Mouse (Mus musculus) MEL (cell line): ENCODE data around the gene Garnl3. TPM values are rescaled to one million over a fixed set of nuclear protein-coding genes. Genes with fewer than 3 reads are reported as not detected.

Experiments used
- DNase-seq: peaks from one replicate; pipeline ENCODE4 v3.0.0; 2011; ENCODE audit warnings: low read depth, low spot score
- H3K27ac ChIP-seq: 2 replicates; pipeline ENCODE4 v1.5.1; 2012; ENCODE audit warnings: low read depth, mild to moderate bottlenecking, control low read depth, low read length, moderate library complexity; ENCODE audit not compliant: control insufficient read depth
- H3K27me3 ChIP-seq, 2 experiments: fragments of 150-350 bp in 1 of 2; sonication (generic) in 1 of 2; 2 replicates each; pipeline ENCODE4 v1.6.1; 2012; ENCODE audit warnings: low read length in 2 of 2, mild to moderate bottlenecking in 2 of 2, improper control_type of control experiment in 1 of 2, moderate library complexity in 1 of 2; ENCODE audit not compliant: insufficient read depth in 2 of 2, control insufficient read depth in 1 of 2
- H3K36me3 ChIP-seq, 2 experiments: 2 replicates each; pipeline ENCODE4 v1.6.1; 2012 to 2014; ENCODE audit warnings: low read length in 2 of 2, improper control_type of control experiment in 1 of 2, inconsistent platforms in 1 of 2, mild to moderate bottlenecking in 1 of 2; ENCODE audit not compliant: insufficient read depth in 2 of 2, control insufficient read depth in 1 of 2
- H3K4me1 ChIP-seq, 2 experiments: fragments of 150-350 bp in 1 of 2; sonication (generic) in 1 of 2; 2 replicates each; pipeline ENCODE4 v1.6.1; 2012; ENCODE audit warnings: low read length in 2 of 2, improper control_type of control experiment in 1 of 2, mild to moderate bottlenecking in 1 of 2; ENCODE audit not compliant: insufficient read depth in 2 of 2, control insufficient read depth in 1 of 2
- H3K4me3 ChIP-seq, 2 experiments: fragments of 150-350 bp in 1 of 2; sonication (generic) in 1 of 2; 2 replicates each; pipeline ENCODE4 v1.5.1; 2012; ENCODE audit warnings: low read depth in 2 of 2, low read length in 2 of 2, mild to moderate bottlenecking in 2 of 2, moderate library complexity in 2 of 2, control low read depth in 1 of 2, improper control_type of control experiment in 1 of 2; ENCODE audit not compliant: control insufficient read depth in 1 of 2, insufficient read depth in 1 of 2
- H3K79me2 ChIP-seq: 2 replicates; pipeline ENCODE4 v1.6.1; 2012; ENCODE audit warnings: mild to moderate bottlenecking, low read length, moderate library complexity; ENCODE audit not compliant: control insufficient read depth, poor library complexity, insufficient read depth
- H3K9ac ChIP-seq: 2 replicates; pipeline ENCODE4 v1.6.1; 2012; ENCODE audit warnings: low read depth, mild to moderate bottlenecking, control low read depth, low read length, moderate library complexity; ENCODE audit not compliant: control insufficient read depth, poor library complexity, severe bottlenecking
- H3K9me3 ChIP-seq: fragments of 150-350 bp; sonication (generic); replicated peaks from 2 replicates; pipeline ENCODE4 v1.6.1; 2012; ENCODE audit warnings: mild to moderate bottlenecking, low read length, improper control_type of control experiment, moderate library complexity; ENCODE audit not compliant: insufficient read depth
- BHLHE40 ChIP-seq: IDR thresholded peaks from 2 replicates; pipeline ENCODE4 v1.6.1; 2012; ENCODE audit warnings: low read depth, mild to moderate bottlenecking, inconsistent platforms, low read length, improper control_type of control experiment, borderline replicate concordance
- CHD1 ChIP-seq: IDR thresholded peaks from 2 replicates; pipeline ENCODE4 v1.6.1; 2012; ENCODE audit warnings: low read depth, mild to moderate bottlenecking, inconsistent platforms, low read length, improper control_type of control experiment
- CHD2 ChIP-seq: IDR thresholded peaks from 2 replicates; pipeline ENCODE4 v1.6.1; 2011; ENCODE audit warnings: low read length, improper control_type of control experiment
- E2F4 ChIP-seq: IDR thresholded peaks from 2 replicates; pipeline ENCODE4 v1.6.1; 2011; ENCODE audit warnings: low read depth, low read length, improper control_type of control experiment, borderline replicate concordance
- ELF1 ChIP-seq: IDR thresholded peaks from 2 replicates; pipeline ENCODE4 v1.6.1; 2014; ENCODE audit warnings: low read depth, mild to moderate bottlenecking, inconsistent platforms, low read length, improper control_type of control experiment, moderate library complexity
- ETS1 ChIP-seq: IDR thresholded peaks from 2 replicates; pipeline ENCODE4 v1.6.1; 2012; ENCODE audit warnings: low read depth, mild to moderate bottlenecking, inconsistent platforms, low read length, improper control_type of control experiment, moderate library complexity
- GABPA ChIP-seq: IDR thresholded peaks from 2 replicates; pipeline ENCODE4 v1.6.1; 2012; ENCODE audit warnings: low read depth, mild to moderate bottlenecking, inconsistent platforms, low read length, improper control_type of control experiment, moderate library complexity
- GATA1 ChIP-seq: IDR thresholded peaks from 2 replicates; pipeline ENCODE4 v1.6.1; 2011; ENCODE audit warnings: low read depth, low read length, improper control_type of control experiment
- HCFC1 ChIP-seq: IDR thresholded peaks from 2 replicates; pipeline ENCODE4 v1.6.1; 2012; ENCODE audit warnings: low read depth, mild to moderate bottlenecking, inconsistent platforms, low read length, improper control_type of control experiment, moderate library complexity
- KAT2A ChIP-seq: conservative IDR thresholded peaks from 2 replicates; pipeline ENCODE4 v1.6.1; 2012; ENCODE audit warnings: low read depth, low read length, improper control_type of control experiment, inconsistent platforms
- MAFK ChIP-seq: IDR thresholded peaks from 2 replicates; pipeline ENCODE4 v1.6.1; 2011; ENCODE audit warnings: low read depth, mild to moderate bottlenecking, low read length, improper control_type of control experiment, borderline replicate concordance
- MAZ ChIP-seq: IDR thresholded peaks from 2 replicates; pipeline ENCODE4 v1.6.1; 2012; ENCODE audit warnings: low read depth, mild to moderate bottlenecking, inconsistent platforms, low read length, improper control_type of control experiment
- MYC ChIP-seq: IDR thresholded peaks from 2 replicates; pipeline ENCODE4 v1.6.1; 2011; ENCODE audit warnings: low read depth, mild to moderate bottlenecking, low read length, improper control_type of control experiment, moderate library complexity
- NELFE ChIP-seq: IDR thresholded peaks from 2 replicates; pipeline ENCODE4 v1.6.1; 2011; ENCODE audit warnings: low read depth, low read length, improper control_type of control experiment
- POLR2A ChIP-seq, 2 experiments: IDR thresholded peaks; 2 replicates each; pipeline ENCODE4 v1.6.1; 2011 to 2012; ENCODE audit warnings: low read length in 2 of 2, mild to moderate bottlenecking in 2 of 2, control low read depth in 1 of 2, improper control_type of control experiment in 1 of 2, low read depth in 1 of 2, moderate library complexity in 1 of 2; ENCODE audit not compliant: control insufficient read depth in 1 of 2, insufficient read depth in 1 of 2, poor library complexity in 1 of 2
- POLR2AphosphoS2 ChIP-seq: IDR thresholded peaks from 2 replicates; pipeline ENCODE4 v1.6.1; 2011; ENCODE audit warnings: low read length, improper control_type of control experiment
- RCOR1 ChIP-seq: IDR thresholded peaks from 2 replicates; pipeline ENCODE4 v1.6.1; 2012; ENCODE audit warnings: low read depth, mild to moderate bottlenecking, inconsistent platforms, low read length, improper control_type of control experiment
- SIN3A ChIP-seq: IDR thresholded peaks from 2 replicates; pipeline ENCODE4 v1.6.1; 2012; ENCODE audit warnings: low read length, improper control_type of control experiment, inconsistent platforms
- SMC3 ChIP-seq: IDR thresholded peaks from 2 replicates; pipeline ENCODE4 v1.6.1; 2011; ENCODE audit warnings: low read depth, low read length, improper control_type of control experiment
- TBP ChIP-seq: IDR thresholded peaks from 2 replicates; pipeline ENCODE4 v1.8.0; 2011; ENCODE audit warnings: low read depth, low read length, improper control_type of control experiment
- USF1 ChIP-seq: IDR thresholded peaks from 2 replicates; pipeline ENCODE4 v1.6.1; 2014; ENCODE audit warnings: low read depth, mild to moderate bottlenecking, inconsistent platforms, low read length, improper control_type of control experiment, moderate library complexity
- USF2 ChIP-seq, 2 experiments: IDR thresholded peaks; 2 replicates each; pipeline ENCODE4 v1.6.1; 2011 to 2012; ENCODE audit warnings: improper control_type of control experiment in 2 of 2, low read length in 2 of 2, borderline replicate concordance in 1 of 2, inconsistent platforms in 1 of 2, low read depth in 1 of 2, mild to moderate bottlenecking in 1 of 2; ENCODE audit not compliant: insufficient read depth in 1 of 2
- ZC3H11A ChIP-seq: IDR thresholded peaks from 2 replicates; pipeline ENCODE4 v1.6.1; 2012; ENCODE audit warnings: low read depth, mild to moderate bottlenecking, inconsistent platforms, low read length, improper control_type of control experiment
- ZMIZ1 ChIP-seq: IDR thresholded peaks from 2 replicates; pipeline ENCODE4 v1.6.1; 2012; ENCODE audit warnings: low read depth, mild to moderate bottlenecking, inconsistent platforms, low read length, improper control_type of control experiment, moderate library complexity
- polyA plus RNA-seq, 2 experiments: library from polyadenylated mRNA; stranded (reverse) in 1 of 2; unstranded in 1 of 2; fragments of >175 nt in 1 of 2; fragments of >200 nt in 1 of 2; gene quantifications; 2 replicates each; pipeline versions ENCODE4 v1.2.1 to v1.2.4; 2012; ENCODE audit warnings: low replicate concordance in 2 of 2, low read depth in 1 of 2; ENCODE audit not compliant: insufficient read length in 2 of 2, insufficient read depth in 1 of 2, missing spikeins in 1 of 2
- total RNA-seq: library from RNA; depleted of rRNA; stranded (reverse); fragments of 300-350 nt; gene quantifications from 2 replicates; pipeline ENCODE4 v1.2.3, GENCODE M21; 2012

The Garnl3 gene
- total and polyA plus RNA-seq, 3 experiments: 1.5 to 2.3 TPM; not detected in 1

- TF ChIP-seq ZMIZ1: peak; percentile 94
- TF ChIP-seq KAT2A: peak; percentile 88
- TF ChIP-seq SIN3A: peak; percentile 86
- TF ChIP-seq GABPA: no peak; the same call in 1 of the 2 replicates
- TF ChIP-seq MAZ: peak; percentile 65; the same call in 1 of the 2 replicates
- TF ChIP-seq NELFE: peak; percentile 95
Observed at GRCm38 (mm10) chr2:32966689-32967631, 164.5 kb downstream of the Garnl3 start (continued).

DNA sequence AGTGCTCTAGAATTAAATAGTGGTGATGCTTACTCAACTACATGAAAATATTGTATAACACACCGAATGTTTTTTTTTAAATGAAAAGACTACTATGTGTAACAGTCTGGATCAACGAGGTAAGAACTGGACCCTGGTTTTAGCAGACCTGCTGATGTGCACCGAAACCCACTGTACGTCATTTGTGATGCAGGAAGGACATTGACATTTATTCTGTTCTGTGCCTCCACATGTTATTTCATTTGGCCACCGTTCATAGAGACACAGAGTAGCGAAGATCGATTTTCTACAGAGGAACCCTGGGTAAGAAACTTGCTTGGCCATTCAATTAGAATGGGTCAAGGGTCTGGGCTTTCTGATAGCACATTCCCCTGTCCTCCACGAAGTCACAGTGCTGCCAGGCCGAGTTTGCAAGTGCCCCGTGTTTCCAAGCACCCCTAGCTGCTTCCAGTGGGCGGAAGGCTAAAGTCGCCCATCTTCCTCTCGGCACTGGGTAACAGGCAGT, 165.2 kb downstream of the Garnl3 start:
- no peaks in the 10 kb centered on the region for H3K9me3 ChIP-seq
- TF ChIP-seq CHD1 (peak; percentile 21; the same call in 1 of the 2 replicates), E2F4 (0 out of 2 replicates have a peak, but pooled peaks have one; percentile 26), USF1 (no peak)
- peaks cover 42% of the 10 kb centered on the region for H3K79me2 ChIP-seq
- peaks cover 0 to 5% of the 10 kb centered on the region in 2 experiments; a peak in 2 of 4 replicates for H3K4me1 ChIP-seq
- peak overlapping the region; percentile 91 for H3K9ac ChIP-seq
- no peaks in the 10 kb centered on the region for H3K27me3 ChIP-seq
- peak overlapping the region; percentile 82 to 95 for H3K4me3 ChIP-seq
- peaks cover 6 to 12% of the 10 kb centered on the region in 2 experiments for H3K36me3 ChIP-seq
- peak; percentile 73 for DNase-seq
- H3K27ac ChIP-seq: peak overlapping the region; percentile 95

DNA sequence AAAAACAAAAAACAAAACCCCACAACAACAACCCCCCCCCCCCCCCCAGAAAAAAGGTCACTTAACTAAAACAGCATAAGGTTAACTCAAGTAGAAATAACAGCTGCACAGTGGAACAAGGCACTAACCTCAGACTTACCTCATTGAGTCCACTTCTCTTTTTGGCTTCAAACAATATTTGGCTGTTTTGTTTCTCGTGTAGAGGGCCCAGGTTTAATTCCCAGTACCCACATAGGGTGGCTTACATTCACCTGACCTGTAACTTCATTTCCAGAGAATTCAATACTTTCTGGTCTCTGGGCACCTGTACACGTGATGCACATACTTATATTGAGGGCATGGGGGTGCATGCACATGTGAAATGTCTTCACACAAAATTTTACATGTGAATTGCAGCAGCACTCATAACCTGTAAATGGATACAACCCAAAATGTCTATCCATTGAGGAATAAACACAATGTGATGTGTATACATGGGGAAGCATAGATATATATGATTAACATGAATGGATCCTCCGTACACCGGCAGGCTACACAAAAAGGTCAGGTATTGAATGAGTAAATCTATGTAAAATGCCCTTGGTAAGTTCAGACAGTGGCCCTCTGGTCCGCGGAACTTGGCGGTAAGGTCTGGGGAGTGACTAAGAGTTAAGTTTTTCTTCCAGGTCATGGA, 165.8 kb downstream of the Garnl3 start:
- H3K36me3 ChIP-seq: peaks cover 6 to 12% of the 10 kb centered on the region in 2 experiments
- H3K27me3 ChIP-seq: no peaks in the 10 kb centered on the region
- peak overlapping the region; percentile 91 for H3K9ac ChIP-seq
- H3K4me1 ChIP-seq: peaks cover 0 to 9% of the 10 kb centered on the region in 2 experiments; a peak in 2 of 4 replicates
- peak overlapping the region; percentile 82 to 95 for H3K4me3 ChIP-seq
- H3K27ac ChIP-seq: peak overlapping the region; percentile 95
- H3K9me3 ChIP-seq: no peaks in the 10 kb centered on the region
- peaks cover 47% of the 10 kb centered on the region for H3K79me2 ChIP-seq
- DNase-seq: peak; percentile 83
- TF ChIP-seq USF1 (peak; percentile 64; the same call in 1 of the 2 replicates), ELF1 (no peak), POLR2AphosphoS2 (peak; percentile 91), ZC3H11A (no peak), MAFK (0 out of 2 replicates have a peak, but pooled peaks have one; percentile 6), BHLHE40 (peak; percentile 62), HCFC1 (peak; percentile 32; the same call in 1 of the 2 replicates), MYC (peak; percentile 12; the same call in 1 of the 2 replicates), USF2 (IDR thresholded peaks at IDR 0.05; ENCODE audit: borderline replicate concordance in 1 of 2, insufficient read depth in 1 of 2, low read depth in 1 of 2, low read length in 2 of 2) (no peak), GATA1 (no peak), SMC3 (no peak), CHD2 (peak; percentile 45), RCOR1 (no peak; the same call in 1 of the 2 replicates), ETS1 (0 out of 2 replicates have a peak, but pooled peaks have one; percentile 30), TBP (0 out of 2 replicates have a peak, but pooled peaks have one; percentile 42), MAZ (0 out of 2 replicates have a peak, but pooled peaks have one; percentile 24), POLR2A (IDR thresholded peaks at IDR 0.05; ENCODE audit: control insufficient read depth in 1 of 2, insufficient read depth in 1 of 2, low read depth in 1 of 2, low read length in 2 of 2, poor library complexity in 1 of 2) (peak in 1 of 2 experiments; percentile 18; a peak in 2 of 4 replicates), SIN3A (0 out of 2 replicates have a peak, but pooled peaks have one; percentile 32)
